Mouse (Mus musculus) monocyte, adult 5-6 weeks (primary cell): ENCODE results near the gene Paqr7. TPM values are rescaled to one million over a fixed set of nuclear protein-coding genes. Genes with fewer than 3 reads are reported as not detected.
A peak's percentile ranks its signal among the peaks of the same experiment; 100 is the strongest.
"Not testable (repeated sequence)": the region's sequence is repeated elsewhere in the genome, so short reads cannot be mapped to it uniquely, and the experiment has no call there.

Experiments
- ATAC-seq: fragments of 153-309, 156-312 bp; replicated peaks from 2 replicates; pipeline ENCODE4 v1.8.0; 2017; ENCODE audit warnings: mild to moderate bottlenecking; ENCODE audit not compliant: low TSS enrichment, insufficient number of reproducible peaks, severe bottlenecking, poor library complexity, low FRiP score
- total RNA-seq: library from RNA; stranded (forward); fragments of 200-1000, 200-491, 200-594 nt; gene quantifications from 3 replicates; pipeline ENCODE4 v1.2.3, GENCODE M21; 2017

The Paqr7 gene
- total RNA-seq, 1 experiment from 2014 or later = 2.3 TPM

DNA sequence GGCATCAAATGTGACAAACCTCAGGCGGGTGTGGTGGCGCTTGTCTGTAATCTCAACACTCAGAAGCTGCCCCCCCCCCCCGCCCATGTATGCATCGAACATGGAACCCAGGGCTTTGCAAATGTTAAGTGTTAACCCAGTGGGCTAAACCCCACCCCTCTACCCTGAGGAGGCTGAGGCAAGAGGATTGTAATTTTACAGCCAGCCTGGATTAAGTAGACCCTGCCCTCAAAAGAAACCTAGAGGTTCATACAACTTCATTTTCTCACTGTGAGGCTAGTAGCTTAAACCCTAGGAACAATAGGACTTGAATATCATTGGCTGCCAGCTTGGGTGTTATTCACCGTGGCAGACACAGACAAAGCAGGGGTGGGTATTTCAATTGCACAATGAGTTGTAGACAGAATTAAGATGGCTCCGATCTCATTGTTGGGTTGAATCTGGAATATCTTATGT lies 27.1 kb upstream of the Paqr7 start:
- no peak for ATAC-seq

DNA sequence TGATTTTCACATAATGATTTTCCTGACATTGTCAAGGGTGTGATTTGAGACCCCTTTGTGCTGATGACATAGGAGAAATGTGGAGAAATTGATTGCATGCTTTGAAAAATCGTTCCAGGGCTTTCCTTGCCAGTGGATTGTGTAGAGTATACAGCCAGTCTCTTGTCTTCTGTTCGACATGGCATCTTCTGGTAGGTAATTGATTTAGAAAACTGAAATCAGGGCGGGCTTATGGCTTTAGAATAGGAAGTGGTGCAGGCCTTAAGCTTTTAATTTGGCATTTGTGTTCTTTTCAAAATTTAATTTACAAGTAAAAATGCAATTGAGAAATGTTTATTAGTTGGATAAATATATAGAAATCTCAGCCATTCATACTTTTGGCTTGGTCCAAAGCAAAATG lies 26.5 kb upstream of the Paqr7 start:
- no peak for ATAC-seq

GRCm38 (mm10) chr4:134471469-134471868 lies 25.0 kb upstream of the Paqr7 start:
- no peak for ATAC-seq

DNA sequence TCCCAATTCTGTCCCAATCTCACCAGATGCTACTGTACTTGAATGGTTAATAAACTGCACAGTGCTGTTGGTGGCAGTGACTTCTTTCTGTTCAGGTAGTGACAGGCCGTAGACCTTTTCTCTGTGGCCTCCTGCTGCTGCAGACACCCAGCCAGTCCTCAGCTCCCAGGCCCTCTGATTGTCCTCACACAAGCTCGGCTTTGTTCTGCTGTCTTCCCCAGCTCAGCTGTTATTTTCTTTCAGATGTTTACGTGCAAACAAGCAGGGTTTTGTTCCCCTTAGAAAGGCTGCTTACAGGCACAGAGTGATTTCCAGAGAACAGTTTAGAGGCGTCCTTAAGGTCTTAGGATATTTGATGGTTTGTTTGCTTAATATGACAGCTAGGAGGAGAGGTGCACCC lies 22.7 kb upstream of the Paqr7 start:
- ATAC-seq = no peak

DNA sequence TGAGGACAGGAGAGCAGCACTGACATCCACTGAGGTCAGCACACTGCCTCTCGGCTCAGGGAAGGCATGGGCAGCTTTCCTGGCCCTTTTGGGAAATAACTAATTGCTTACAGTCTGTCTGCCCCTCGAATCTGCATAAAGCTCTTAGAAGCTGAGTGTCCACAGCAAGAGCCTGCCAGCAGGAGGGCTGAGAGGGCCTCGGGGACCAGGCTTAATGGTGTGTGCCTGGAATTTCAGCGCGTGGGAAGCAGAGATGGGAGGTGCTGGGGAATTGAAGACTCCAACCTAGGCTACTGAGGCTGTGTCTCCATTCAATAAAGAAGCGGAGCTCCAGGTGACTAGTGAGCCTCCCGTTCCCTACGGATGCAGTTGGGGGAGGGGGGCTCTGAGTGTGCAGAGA lies 22.3 kb upstream of the Paqr7 start:
- ATAC-seq = no peak

- no peak for ATAC-seq
Measured at GRCm38 (mm10) chr4:134476899-134477298, 19.6 kb upstream of the Paqr7 start.

- peak; percentile 88 for ATAC-seq
Measured at GRCm38 (mm10) chr4:134478031-134478430, 18.5 kb upstream of the Paqr7 start.

DNA sequence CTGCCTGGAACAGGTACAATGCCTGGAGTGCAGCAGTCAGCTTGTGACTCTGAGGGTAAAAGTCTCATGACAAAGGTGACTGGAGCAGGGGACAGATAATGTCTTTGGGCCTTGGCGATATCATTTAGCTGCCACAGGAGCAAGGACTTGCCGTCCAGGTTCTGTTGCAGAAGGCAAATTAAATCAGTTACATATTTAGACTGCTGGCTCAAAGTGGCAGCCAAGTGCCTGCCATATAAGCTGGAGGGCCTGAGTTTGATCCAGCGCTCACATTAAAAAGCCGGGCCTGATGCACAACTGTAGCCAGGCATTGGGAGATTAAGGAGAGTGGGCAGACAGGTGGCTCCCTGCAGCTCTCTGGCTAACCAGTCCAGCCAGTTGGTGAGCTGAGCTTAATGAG lies 16.7 kb upstream of the Paqr7 start:
- no peak for ATAC-seq

DNA sequence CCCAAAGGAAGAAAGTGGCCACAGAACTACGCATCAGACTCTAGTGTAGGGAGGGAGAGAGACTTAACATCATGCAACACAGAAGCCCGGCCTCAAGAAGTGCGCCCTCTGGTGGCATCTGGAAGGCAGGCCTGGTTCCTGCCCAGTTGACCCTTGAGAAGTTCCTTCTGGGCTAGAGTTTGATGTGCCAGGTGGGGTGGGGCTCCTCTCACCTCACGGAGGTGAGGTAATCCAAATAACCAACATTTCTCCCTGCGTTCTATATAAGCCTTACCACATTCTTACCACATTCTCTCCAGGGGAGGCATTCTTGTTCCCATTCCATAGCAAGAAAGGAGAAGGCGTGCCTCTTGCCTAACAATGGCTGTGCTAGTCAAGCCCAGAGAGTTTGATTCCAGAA lies 15.6 kb upstream of the Paqr7 start:
- peak; percentile 81 for ATAC-seq

DNA sequence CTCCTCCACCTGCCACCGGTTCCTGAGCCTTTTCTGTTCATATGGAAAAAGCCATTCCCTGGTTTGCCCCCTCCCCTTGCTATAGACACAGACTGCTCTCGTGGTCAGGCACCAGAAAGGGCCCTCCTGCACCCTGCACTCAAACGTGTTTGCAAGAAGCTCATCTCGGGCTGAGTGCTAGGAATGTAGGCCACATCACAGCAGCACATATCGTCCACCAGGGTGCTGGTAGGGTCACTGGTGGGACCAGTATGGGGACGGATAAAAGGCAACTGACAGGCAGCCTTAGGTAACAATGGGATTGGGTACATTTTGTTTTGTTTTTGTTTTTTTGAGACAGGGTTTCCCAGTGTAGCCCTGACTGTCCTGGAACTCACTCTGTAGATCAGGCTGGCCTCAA lies 15.2 kb upstream of the Paqr7 start:
- no peak for ATAC-seq

- no peak for ATAC-seq
Measured at GRCm38 (mm10) chr4:134482442-134482841, 14.1 kb upstream of the Paqr7 start.

- no peak for ATAC-seq
Measured at GRCm38 (mm10) chr4:134483078-134483688, 13.3 kb upstream of the Paqr7 start.

DNA sequence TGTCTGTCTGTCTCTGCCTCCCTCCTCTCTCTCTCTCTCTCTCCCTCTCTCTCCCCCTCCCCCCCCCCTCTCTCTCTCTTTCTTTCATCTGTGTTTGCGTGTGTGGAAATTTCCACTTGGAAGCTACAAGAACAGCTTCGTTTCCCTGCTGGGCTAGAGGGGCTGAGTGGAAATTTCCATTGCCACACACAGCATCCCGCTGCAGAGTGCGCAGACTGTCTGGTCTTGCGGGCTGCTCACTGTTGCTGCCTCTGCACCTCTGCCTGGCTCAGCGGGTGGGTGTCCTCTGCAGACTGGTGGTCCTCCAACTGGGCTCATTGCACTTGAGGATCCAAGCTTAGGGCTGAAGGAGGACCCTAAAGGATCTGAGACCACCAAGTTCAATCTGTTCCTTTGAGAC lies 12.8 kb upstream of the Paqr7 start:
- ATAC-seq = no peak

DNA sequence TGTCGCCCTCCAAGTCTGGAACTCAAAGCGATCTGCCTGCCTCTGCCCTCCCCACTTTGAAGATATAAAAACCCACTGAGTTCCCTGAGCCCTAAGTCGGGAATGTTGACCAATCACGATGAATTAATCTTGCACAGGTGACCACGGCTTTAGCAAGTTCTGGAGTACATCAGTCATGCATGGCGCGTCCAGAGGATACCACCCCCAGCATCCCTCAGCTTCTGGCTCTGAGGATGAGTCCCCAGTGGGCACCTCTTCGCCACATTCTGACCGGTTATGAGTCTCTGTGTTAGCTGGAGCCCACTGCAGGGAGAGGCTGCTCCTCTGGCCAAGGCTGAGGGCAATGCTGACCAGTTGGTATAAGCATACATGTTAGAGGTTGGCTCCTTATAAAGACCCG lies 12.3 kb upstream of the Paqr7 start:
- ATAC-seq = no peak

DNA sequence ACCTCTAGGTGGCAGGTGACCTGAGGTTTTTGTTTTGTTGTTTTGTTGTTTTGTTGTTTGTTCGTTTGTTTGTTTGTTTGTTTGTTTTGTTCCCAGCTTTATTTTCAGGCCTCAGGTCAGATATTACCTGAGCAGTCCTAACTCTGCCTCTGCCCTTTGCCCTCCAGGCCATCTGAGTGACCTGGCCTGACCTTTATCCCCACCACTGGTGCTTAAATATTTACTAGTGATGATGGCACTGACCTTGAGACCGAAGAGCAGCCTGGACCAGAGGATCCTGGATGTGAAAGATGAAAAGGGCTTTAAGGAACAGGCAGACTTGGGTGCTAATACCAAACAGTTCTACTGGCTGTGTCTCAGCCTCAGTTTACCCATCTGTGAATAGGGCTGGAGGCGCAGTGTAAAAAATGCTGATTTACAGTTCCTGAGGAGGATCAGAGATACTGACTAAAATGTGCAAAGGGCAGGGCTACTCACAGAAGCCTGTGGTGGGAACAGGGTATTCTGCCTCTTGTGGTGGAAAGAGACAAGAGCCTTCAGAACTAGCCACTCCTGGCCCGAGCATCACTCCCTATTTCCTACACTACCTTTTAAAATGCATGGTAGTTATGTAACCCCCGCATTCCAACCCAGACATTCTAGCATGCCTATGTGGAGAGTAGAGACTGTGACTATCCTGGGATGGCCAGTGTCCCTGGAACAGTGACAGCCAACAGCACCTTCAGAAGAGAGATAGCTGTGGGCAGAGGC lies 11.2 kb upstream of the Paqr7 start:
- no peak for ATAC-seq

DNA sequence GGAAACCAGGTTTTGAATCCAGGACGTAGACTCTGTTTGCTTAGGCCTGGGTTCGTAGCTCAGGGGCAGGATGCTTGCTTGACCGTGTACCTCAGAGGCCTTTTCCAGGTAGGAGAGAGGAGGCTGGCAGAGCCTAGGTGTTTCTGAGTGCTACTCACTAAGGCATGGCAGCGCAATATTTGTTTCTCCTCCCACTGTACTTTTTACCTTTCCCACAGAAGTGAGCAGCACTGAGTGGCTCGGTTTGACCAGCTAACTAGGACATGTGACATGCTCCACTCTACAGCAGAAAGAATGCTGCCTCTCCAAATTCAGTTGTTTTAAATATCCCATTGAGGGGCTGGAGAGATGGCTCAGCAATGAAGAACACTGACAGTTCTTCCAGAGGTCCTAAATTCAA lies 8.3 kb upstream of the Paqr7 start:
- ATAC-seq = no peak

DNA sequence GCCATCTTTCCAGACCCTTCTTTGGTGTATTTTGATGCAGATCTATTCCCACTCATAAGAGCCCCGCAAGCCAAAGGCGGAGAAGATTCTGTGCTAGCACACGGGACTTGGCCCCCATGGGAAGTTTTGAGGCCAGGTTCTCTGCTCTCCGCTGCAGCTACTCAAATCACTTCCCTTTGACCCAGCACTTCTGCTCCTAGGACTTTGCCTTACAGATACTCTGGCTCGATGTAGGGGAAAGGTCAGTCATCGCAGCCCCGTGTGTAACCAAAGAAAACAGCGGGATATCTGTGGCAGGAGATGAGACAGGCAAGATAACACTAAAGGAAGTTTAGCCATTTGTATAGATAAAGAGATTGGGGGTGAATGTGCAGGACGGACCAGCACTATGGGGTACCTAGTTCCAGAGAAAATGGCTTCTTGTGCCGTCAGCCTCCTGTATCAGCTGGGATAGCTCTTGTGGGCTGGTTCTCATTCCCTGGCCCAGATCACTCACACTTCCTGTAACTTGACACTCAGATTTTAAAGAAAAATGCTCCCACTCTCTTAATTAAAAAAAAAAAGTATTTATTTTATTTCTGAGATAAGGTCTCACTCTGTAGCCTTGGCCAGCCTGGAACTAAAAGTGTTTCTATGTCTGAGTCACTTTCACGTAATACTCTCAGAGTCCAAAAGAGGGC lies 6.4 kb upstream of the Paqr7 start:
- no peak for ATAC-seq

- ATAC-seq = no peak
Measured at GRCm38 (mm10) chr4:134491716-134492115, 4.8 kb upstream of the Paqr7 start.

DNA sequence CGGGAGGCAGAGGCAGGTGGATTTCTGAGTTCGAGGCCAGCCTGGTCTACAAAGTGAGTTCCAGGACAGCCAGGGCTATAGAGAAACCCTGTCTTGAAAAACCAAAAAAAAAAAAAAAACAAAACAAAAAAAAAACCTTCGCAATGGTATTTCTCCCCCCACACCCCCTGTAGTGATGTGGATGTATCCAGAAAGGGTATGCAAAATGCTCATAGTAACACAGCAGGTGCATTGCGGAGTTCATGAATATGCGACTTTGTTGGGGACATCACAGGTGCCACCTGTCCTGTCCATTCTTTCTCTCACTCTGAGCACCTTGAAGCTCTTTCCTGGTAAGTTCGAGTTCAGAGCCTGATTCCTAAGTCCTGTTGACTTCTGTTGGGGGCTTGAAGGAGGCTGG lies 2.3 kb upstream of the Paqr7 start:
- ATAC-seq = not testable (repeated sequence)
